Mouse (Mus musculus) testis, adult 2 months (tissue): ENCODE results near the gene Gm28557.
"Not testable (repeated sequence)": the region's sequence is repeated elsewhere in the genome, so short reads cannot be mapped to it uniquely, and the experiment has no call there.

Experiments
- CTCF ChIP-seq: fragments of 200-500 bp; IDR thresholded peaks from 2 replicates; pipeline ENCODE4 v1.5.1; 2012; ENCODE audit warnings: low read depth, mild to moderate bottlenecking, inconsistent platforms, low read length, moderate library complexity; ENCODE audit not compliant: control insufficient read depth, insufficient read depth, insufficient replicate concordance
- POLR2A ChIP-seq: fragments of 200-500 bp; IDR thresholded peaks from 2 replicates; pipeline ENCODE4 v1.6.1; 2012; ENCODE audit warnings: low read depth, mild to moderate bottlenecking, inconsistent platforms, low read length, moderate library complexity; ENCODE audit not compliant: control insufficient read depth

DNA sequence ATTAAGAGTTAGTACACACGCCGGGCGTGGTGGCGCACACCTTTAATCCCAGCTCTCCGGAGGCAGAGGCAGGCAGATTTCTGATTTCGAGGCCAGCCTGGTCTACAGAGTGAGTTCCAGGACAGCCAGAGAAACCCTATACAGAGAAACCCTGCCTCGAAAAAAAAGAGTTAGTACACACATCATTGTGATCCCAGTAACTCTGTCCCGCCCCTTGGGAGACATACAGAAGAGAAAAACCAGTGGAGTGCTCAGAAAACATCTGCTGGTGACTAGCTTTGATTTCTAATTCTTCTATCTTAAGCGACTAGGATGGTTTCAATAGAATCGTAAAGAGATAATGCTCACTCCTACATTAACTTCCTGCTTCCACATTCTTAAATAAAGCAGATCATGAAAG, 19.1 kb upstream of the Gm28557 start:
- not testable (repeated sequence) for TF ChIP-seq CTCF, POLR2A
